Mouse (Mus musculus) cerebellum, adult 11 months (tissue): ENCODE results near the gene Vmn1r137.
"Not testable (repeated sequence)": the region's sequence is repeated elsewhere in the genome, so short reads cannot be mapped to it uniquely, and the experiment has no call there.

Source experiments
- DNase-seq: peaks from one replicate; pipeline ENCODE4 v3.0.0; 2022

Gene Vmn1r137

GRCm38 (mm10) chr7:21994287-21994686 lies at the start of gene Vmn1r137:
TSS of gene Vmn1r137 (plus strand) at chr7:21994587.
- DNase-seq: not testable (repeated sequence)

GRCm38 (mm10) chr7:22028797-22029196 lies 34.4 kb downstream of the Vmn1r137 start, which contains the start of gene Vmn1r138:
TSS of gene Vmn1r138 (minus strand) at chr7:22028897.
- not testable (repeated sequence) for DNase-seq
